Mouse (Mus musculus) limb, embryonic 10.5 days (tissue): Measurements from ENCODE around the gene Cdh12. TPM values are rescaled to one million over a fixed set of nuclear protein-coding genes. Genes with fewer than 3 reads are reported as not detected.
"Not testable (repeated sequence)": the region's sequence is repeated elsewhere in the genome, so short reads cannot be mapped to it uniquely, and the experiment has no call there.

ENCODE experiments used
- DNase-seq: peaks from one replicate; pipeline ENCODE4 v3.0.0-alpha.2; 2017; ENCODE audit warnings: low spot score
- H3K27ac ChIP-seq: fragments of 300-500 bp; sonication (generic); 2 replicates; pipeline ENCODE4 v1.5.1; 2016; ENCODE audit warnings: mild to moderate bottlenecking
- H3K27me3 ChIP-seq: fragments of 300-500 bp; sonication (generic); 2 replicates; pipeline ENCODE4 v1.6.1; 2016; ENCODE audit warnings: low read depth, mild to moderate bottlenecking; ENCODE audit not compliant: poor library complexity, severe bottlenecking
- H3K36me3 ChIP-seq: fragments of 300-500 bp; sonication (generic); 2 replicates; pipeline ENCODE4 v1.6.1; 2016; ENCODE audit warnings: mild to moderate bottlenecking, moderate library complexity
- H3K4me1 ChIP-seq: fragments of 300-500 bp; sonication (generic); 2 replicates; pipeline ENCODE4 v1.6.1; 2016
- H3K4me3 ChIP-seq: fragments of 300-500 bp; sonication (generic); 2 replicates; pipeline ENCODE4 v1.5.1; 2016; ENCODE audit warnings: mild to moderate bottlenecking, moderate library complexity
- H3K9me3 ChIP-seq: fragments of 300-500 bp; sonication (generic); replicated peaks from 2 replicates; pipeline ENCODE4 v1.6.1; 2016; ENCODE audit warnings: mild to moderate bottlenecking
- WGBS: fragments of 180-500 bp; shearing (Covaris S2); methylation state at CpG from one replicate; pipeline ENCODE4 v1.1.7; 2016; 5-methylcytosine and 5-hydroxymethylcytosine counted together
- polyA plus RNA-seq: library from polyadenylated mRNA; unstranded; fragments of >200 nt; fragmentation: Nextera tagmentation; extraction: Ambion mirVana; gene quantifications from 2 replicates; pipeline ENCODE4 v1.2.1, GENCODE M21; 2016

Cdh12 gene
- polyA plus RNA-seq: 0.03 and 0.09 TPM in 2 replicates

DNA sequence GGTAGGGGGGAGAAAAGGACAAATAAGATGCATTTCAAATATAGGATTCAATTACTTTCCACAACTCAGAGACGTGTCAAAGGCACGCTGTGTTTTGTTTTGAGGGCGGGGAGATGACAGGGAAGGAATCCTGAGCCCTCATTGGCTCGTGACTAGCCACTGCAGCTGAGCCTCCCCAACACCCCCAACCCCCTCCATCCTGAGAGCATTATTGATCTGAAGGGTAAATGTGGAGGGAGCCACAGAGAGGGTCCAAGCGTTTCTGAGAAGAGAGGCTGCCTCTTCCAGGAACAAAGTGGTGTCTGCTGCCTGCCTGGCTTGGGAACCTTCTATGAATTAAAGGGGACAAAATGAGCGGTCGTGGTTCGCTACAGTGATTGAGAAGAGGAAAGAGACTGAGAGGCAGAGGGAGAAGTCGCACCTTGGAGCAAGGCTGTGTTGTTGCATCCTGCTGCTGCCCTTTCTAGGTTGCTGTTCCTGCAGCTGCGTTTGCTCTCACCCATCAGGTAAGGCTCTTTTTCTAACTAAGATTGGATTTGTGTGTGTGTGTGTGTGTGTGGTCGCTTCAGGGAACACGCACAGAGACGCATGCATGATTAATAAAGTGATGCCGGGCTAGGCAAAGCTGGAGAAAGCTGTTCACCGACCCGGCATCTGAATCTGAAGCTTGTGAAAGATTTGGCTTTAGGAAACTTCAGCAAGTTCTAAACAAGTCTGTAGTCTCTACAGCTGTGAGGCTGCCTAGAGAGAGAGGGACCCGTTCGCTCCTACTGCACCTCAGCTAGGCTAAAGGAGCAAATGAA lies at the start of gene Cdh12:
Gene Cdh12 (plus strand): TSS at position 405 of the 803 bp plus-strand sequence.
- Histone ChIP-seq H3K36me3 (no peaks in the 10 kb centered on the region), H3K27ac (no peak within 1 kb of the TSS), H3K4me3 (peak within 1 kb of the TSS; percentile 47), H3K9me3 (no peaks in the 10 kb centered on the region), H3K4me1 (peaks cover 6% of the 10 kb centered on the region; the same call in 1 of the 2 replicates), H3K27me3 (no peaks in the 10 kb centered on the region)
- WGBS: 16% methylated on average over 18 of the region's 18 CpGs
- DNase-seq: peak; percentile 35

DNA sequence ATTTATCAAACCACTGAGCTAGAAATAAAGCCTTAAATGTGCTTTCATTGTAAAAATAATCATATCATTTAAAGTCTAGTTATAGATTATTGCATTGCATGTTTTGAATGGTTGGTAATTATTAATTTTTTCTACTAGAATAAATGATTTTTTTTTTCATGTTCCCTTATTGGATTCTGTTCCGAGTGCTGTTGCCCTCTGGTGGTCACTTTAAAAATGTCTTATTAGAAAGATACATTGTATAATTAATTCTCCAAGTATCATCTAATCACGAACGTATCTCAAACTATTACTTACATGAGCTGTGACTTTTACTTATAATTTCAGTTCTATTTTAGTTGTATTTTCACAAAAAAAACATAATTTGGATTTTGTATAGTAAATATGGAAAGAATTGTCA lies 45.5 kb upstream of the Cdh12 start:
- Histone ChIP-seq H3K4me1 (no peaks in the 10 kb centered on the region), H3K4me3 (no peak overlapping the region), H3K9me3 (no peaks in the 10 kb centered on the region), H3K27me3 (no peaks in the 10 kb centered on the region), H3K36me3 (no peaks in the 10 kb centered on the region), H3K27ac (no peak overlapping the region)
- DNase-seq: no peak
- 56% methylated on average over 3 of the region's 3 CpGs for WGBS

DNA sequence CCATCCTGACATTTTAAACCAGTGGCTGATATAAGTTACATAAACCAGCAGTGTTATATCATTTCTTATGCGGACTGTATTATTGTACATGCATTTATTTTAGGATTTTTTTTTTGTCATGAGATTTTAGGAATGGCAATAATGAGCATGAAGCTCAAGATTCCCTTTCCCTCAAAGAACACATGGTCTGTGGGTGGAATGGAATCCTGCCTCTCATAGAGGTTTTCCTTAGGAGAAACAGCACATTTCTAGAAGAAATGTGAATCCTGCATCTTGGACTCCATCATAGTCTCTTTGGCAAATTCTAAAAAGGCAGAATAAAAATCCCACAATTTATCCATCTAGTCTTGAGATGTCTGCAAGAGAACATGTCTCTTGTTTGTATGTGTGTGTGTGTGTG lies 35.7 kb upstream of the Cdh12 start:
- Histone ChIP-seq H3K4me1 (no peaks in the 10 kb centered on the region), H3K4me3 (no peak overlapping the region), H3K9me3 (no peaks in the 10 kb centered on the region), H3K27me3 (no peaks in the 10 kb centered on the region), H3K27ac (no peak overlapping the region), H3K36me3 (no peaks in the 10 kb centered on the region)
- DNase-seq: no peak
- 89% methylated on average over 1 of the region's 1 CpGs for WGBS

DNA sequence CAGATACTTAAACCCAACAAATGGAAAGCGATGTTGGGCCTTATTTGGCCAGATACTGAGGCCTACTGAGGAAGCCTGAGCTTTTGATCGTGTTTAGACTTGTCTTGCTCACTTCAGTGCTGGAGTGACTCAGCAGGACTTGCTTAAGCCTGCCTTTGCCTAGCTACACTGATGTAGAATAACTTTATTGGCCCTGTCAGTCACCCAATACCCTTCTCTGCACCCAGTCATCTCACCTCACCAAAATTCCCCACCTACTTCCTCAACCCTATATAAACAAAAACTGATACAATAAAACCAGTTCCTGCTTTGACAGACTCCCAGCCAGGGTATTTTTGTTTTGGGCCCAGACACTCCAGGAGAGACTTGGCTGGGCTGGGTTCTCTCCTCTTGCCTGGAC lies 12.7 kb upstream of the Cdh12 start:
- WGBS: 58% methylated on average over 2 of the region's 2 CpGs

DNA sequence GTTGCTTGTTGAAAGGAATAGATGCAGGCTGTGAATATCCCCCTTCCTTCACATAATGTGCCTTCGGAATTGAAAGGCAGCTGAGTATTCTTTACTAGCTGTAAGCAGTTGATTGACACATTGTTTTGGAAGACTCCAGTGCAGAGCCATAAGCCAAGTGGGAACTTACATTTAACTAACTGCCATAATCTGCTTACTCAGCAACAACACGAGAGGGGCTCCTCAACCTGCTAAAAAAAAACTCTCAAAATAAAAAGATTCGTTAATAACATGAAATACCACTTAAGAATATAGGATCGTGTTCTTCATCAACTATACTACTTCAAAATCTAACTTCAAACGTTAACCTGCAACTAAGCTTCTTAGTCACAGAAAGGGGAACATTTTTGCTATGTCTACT lies 1.5 kb downstream of the Cdh12 start:
- no peaks in the 10 kb centered on the region for H3K36me3 ChIP-seq
- no peak overlapping the region for H3K27ac ChIP-seq
- H3K9me3 ChIP-seq: no peaks in the 10 kb centered on the region
- DNase-seq: no peak
- H3K4me3 ChIP-seq: no peak overlapping the region
- H3K4me1 ChIP-seq: peaks cover 6% of the 10 kb centered on the region; the same call in 1 of the 2 replicates
- no peaks in the 10 kb centered on the region for H3K27me3 ChIP-seq
- WGBS: 80% methylated on average over 5 of the region's 5 CpGs

More for the DNA sequence above, 12.7 kb upstream of the Cdh12 start:
- Histone ChIP-seq H3K9me3 (no peaks in the 10 kb centered on the region), H3K4me3 (no peak overlapping the region), H3K27me3 (no peaks in the 10 kb centered on the region), H3K27ac (no peak overlapping the region), H3K4me1 (no peaks in the 10 kb centered on the region), H3K36me3 (no peaks in the 10 kb centered on the region)
- no peak for DNase-seq

DNA sequence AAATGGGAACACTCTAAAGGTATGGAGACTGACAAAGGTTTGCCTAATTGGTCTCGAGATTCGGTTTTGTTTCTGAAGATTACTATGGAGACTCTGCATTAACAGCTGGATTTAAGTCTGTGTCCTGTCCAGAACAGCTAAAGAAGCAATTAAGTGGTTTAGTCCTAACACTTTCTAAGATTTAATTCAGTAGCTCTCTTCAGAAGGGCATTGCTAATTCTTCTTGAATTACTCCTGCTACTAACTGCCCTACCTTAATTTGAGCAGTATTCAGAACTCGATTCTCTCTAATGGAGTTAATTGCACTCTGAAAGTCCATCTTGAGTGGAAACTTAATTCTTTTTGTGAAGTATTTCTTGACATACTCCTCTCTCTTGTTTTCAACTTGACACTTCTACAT lies 9.4 kb downstream of the Cdh12 start:
- no peak overlapping the region for H3K27ac ChIP-seq
- H3K27me3 ChIP-seq: no peaks in the 10 kb centered on the region
- H3K9me3 ChIP-seq: no peaks in the 10 kb centered on the region
- no peak for DNase-seq
- no peaks in the 10 kb centered on the region for H3K4me1 ChIP-seq
- no peak overlapping the region for H3K4me3 ChIP-seq
- no peaks in the 10 kb centered on the region for H3K36me3 ChIP-seq
- WGBS: 88% methylated on average over 3 of the region's 3 CpGs

DNA sequence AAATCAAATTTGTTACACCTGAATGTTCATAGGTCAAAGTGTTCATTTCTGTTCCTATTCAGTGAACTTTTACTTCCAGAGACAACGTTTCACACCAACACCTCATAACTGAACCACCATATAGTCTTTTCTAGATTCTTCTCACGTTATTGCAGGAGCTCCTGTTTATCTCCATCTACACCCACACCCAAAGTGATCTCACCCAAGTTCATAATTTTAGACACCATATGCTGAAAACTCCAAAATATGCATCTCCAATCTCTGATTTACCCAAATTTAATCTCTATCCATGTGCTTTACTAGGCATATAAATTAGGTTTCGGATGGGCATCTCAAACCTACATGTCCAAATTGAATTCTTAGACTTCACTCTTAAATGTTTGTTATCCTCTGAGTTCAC lies 13.4 kb downstream of the Cdh12 start:
- H3K9me3 ChIP-seq: no peaks in the 10 kb centered on the region
- H3K27me3 ChIP-seq: no peaks in the 10 kb centered on the region
- 85% methylated on average over 3 of the region's 3 CpGs for WGBS
- H3K36me3 ChIP-seq: no peaks in the 10 kb centered on the region
- no peaks in the 10 kb centered on the region for H3K4me1 ChIP-seq
- no peak overlapping the region for H3K4me3 ChIP-seq
- no peak for DNase-seq
- H3K27ac ChIP-seq: no peak overlapping the region

DNA sequence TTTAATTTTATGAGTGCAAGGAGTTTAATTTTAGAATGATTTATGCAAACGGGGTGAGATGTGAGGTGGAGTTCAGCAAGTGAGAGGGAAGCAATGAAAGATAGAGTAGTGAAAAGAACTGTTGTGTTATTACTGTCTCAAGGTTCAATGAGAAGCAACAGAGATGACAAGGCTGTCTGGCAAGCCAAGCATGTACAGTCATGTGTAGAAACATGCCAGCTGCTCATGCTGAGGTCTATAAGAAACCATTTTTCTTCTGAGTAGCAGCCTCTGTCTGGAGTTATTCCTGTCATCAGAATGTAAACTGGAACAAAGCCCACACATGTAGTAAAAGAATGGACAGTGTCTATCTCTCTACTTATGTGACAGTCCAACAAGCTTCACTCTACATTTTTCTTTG lies 14.5 kb downstream of the Cdh12 start:
- Histone ChIP-seq H3K4me1 (no peaks in the 10 kb centered on the region), H3K4me3 (no peak overlapping the region), H3K9me3 (no peaks in the 10 kb centered on the region), H3K27ac (no peak overlapping the region), H3K27me3 (no peaks in the 10 kb centered on the region), H3K36me3 (no peaks in the 10 kb centered on the region)
- 87% methylated on average over 1 of the region's 1 CpGs for WGBS
- no peak for DNase-seq

DNA sequence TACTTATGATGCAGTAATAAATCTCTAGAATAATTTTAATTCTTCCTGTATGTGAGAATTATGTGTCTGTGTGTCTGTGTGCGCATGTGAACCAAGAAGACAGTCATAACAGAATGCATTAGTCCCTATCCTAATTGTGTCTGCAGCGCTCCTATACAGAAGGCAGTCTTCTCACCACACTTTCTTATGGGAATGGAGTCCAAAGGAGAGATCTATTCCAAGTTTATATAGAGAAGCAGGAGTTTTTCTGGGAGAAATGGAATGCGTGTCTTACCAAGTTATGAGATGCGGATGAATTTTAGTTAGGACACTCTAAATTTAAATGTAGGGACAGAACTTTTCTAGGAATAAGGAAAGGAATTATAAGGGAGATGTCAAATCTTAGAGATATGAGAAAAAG lies 101.9 kb downstream of the Cdh12 start:
- Histone ChIP-seq H3K4me1 (no peaks in the 10 kb centered on the region), H3K4me3 (no peak overlapping the region), H3K27me3 (no peaks in the 10 kb centered on the region), H3K36me3 (no peaks in the 10 kb centered on the region), H3K27ac (no peak overlapping the region), H3K9me3 (no peaks in the 10 kb centered on the region)
- 93% methylated on average over 4 of the region's 4 CpGs for WGBS
- DNase-seq: no peak

DNA sequence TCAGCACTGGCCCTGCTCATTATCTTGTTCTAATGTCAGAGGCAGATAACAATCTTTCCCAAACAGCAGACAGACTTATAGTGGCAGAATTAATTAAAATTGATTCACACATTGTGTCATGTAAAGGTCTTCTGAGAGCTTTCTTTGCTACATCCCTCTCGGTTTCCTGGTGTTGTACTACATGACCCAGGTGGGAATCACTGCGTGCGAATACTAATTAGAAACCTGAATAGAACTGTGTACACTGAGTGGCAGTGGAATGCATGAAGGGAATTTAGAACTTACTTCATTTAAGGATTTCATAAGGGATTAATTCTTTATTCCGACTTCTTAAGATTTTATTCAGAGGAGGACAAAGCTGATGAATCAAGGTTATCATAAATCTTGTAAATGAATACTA lies 121.9 kb downstream of the Cdh12 start:
- H3K27me3 ChIP-seq: no peaks in the 10 kb centered on the region
- H3K27ac ChIP-seq: no peak overlapping the region
- no peak overlapping the region for H3K4me3 ChIP-seq
- no peak for DNase-seq
- H3K4me1 ChIP-seq: no peaks in the 10 kb centered on the region
- 88% methylated on average over 4 of the region's 4 CpGs for WGBS
- no peaks in the 10 kb centered on the region for H3K36me3 ChIP-seq
- H3K9me3 ChIP-seq: no peaks in the 10 kb centered on the region

DNA sequence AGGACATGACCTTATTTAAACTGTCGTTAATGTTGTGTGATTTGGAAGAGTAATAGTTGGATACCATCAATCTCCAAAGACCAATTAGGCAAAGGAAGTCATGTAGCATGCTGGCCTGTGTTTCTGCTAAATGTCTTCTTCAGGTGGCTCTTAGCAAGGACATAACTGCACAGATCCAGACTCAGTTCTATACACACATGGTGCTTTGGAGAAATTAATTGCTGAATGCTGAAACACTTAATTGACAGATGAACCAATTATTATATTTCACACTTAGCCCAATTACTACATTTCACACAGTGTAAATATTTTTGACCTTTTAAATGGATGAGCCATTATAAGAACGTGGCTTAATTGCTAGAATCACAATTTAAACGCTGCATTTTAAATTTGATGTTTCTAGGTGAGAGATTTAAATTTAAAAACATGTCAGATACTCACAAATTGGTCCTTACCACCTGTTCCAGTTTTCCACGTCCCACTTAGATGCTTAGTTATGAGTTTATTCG lies 133.6 kb downstream of the Cdh12 start:
- Histone ChIP-seq H3K27ac (no peak overlapping the region), H3K36me3 (no peaks in the 10 kb centered on the region), H3K9me3 (no peaks in the 10 kb centered on the region), H3K4me1 (no peaks in the 10 kb centered on the region), H3K27me3 (no peaks in the 10 kb centered on the region), H3K4me3 (no peak overlapping the region)
- 72% methylated on average over 5 of the region's 5 CpGs for WGBS
- no peak for DNase-seq

DNA sequence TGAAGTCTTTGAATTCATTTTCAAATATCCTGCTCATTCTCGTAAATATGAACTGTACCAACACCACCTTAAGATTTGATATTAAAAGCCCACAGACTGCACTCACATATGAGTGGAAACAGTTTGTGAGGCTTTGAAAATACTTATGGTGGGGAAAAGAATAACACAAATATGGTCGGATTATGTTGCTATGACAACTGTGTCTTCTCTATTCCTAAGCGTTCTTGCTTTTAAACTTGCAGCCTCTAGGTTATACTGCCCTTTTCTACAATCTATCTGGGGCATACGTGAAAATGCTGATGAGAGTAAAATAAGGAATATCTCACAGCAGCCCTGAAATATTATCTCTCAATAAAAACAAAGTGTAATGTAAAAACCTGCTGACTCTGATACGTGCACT lies 142.5 kb downstream of the Cdh12 start:
- WGBS: 85% methylated on average over 5 of the region's 5 CpGs

DNA sequence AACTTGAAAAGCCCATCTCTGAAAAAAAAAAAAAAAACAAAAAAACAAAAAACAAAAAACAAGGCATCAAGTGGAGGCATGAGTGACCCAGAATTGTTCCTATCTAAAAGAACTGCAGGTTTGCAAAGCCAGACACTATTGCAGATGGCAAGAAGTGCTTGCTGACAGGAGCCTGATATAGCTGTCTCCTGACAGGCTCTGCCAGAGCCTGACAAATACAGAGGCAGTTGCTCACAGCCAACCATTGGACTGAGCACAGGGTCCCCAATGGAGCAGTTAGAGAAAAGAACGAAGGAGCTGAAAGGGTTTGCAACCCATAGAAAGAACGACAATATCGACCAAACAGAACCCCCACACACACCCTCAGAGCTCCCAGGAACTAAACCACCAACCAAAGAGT lies 156.7 kb downstream of the Cdh12 start:
- 75% methylated on average over 3 of the region's 3 CpGs for WGBS
- not testable (repeated sequence) for H3K4me1 ChIP-seq, H3K27me3 ChIP-seq, H3K4me3 ChIP-seq, H3K27ac ChIP-seq, DNase-seq, H3K36me3 ChIP-seq, H3K9me3 ChIP-seq

More for the DNA sequence above, 142.5 kb downstream of the Cdh12 start:
- DNase-seq: no peak
- no peaks in the 10 kb centered on the region for H3K27me3 ChIP-seq
- no peaks in the 10 kb centered on the region for H3K36me3 ChIP-seq
- H3K27ac ChIP-seq: no peak overlapping the region
- H3K4me3 ChIP-seq: no peak overlapping the region
- H3K4me1 ChIP-seq: no peaks in the 10 kb centered on the region
- no peaks in the 10 kb centered on the region for H3K9me3 ChIP-seq
